Mouse (Mus musculus) stomach, postnatal 0 days (tissue): ENCODE data around the gene Mafg. TPM values are rescaled to one million over a fixed set of nuclear protein-coding genes. Genes with fewer than 3 reads are reported as not detected.
"Not testable (repeated sequence)": the region's sequence is repeated elsewhere in the genome, so short reads cannot be mapped to it uniquely, and the experiment has no call there.

Experiments
- ATAC-seq: fragments of 200-750 bp; cut with Nextera tagmentation; 2 replicates; pipeline ENCODE4 v1.8.0; 2017; ENCODE audit not compliant: low FRiP score, low TSS enrichment
- DNase-seq: peaks from one replicate; pipeline ENCODE4 v3.0.0-alpha.2; 2016; ENCODE audit warnings: low spot score
- H3K27ac ChIP-seq: fragments of 300-500 bp; sonication (generic); replicated peaks from 2 replicates; pipeline ENCODE4 v1.5.1; 2014; ENCODE audit warnings: mild to moderate bottlenecking, control low read depth
- H3K27me3 ChIP-seq: fragments of 300-500 bp; sonication (generic); 2 replicates; pipeline ENCODE4 v1.6.1; 2014; ENCODE audit warnings: low read length; ENCODE audit not compliant: control insufficient read depth, insufficient read depth
- H3K36me3 ChIP-seq: fragments of 300-500 bp; sonication (generic); 2 replicates; pipeline ENCODE4 v1.6.1; 2014; ENCODE audit warnings: low read length, mixed read lengths; ENCODE audit not compliant: control insufficient read depth, insufficient read depth
- H3K4me1 ChIP-seq: fragments of 300-500 bp; sonication (generic); replicated peaks from 2 replicates; pipeline ENCODE4 v1.6.1; 2014; ENCODE audit warnings: antibody characterized with exemption; ENCODE audit not compliant: control insufficient read depth, insufficient read depth
- H3K4me2 ChIP-seq: fragments of 300-500 bp; sonication (generic); replicated peaks from 2 replicates; pipeline ENCODE4 v1.6.1; 2014; ENCODE audit warnings: low read depth, mild to moderate bottlenecking, control low read depth, moderate library complexity
- H3K4me3 ChIP-seq: fragments of 300-500 bp; sonication (generic); 2 replicates; pipeline ENCODE4 v1.5.1; 2014; ENCODE audit warnings: low read depth, low read length, control low read depth
- H3K9ac ChIP-seq: fragments of 300-500 bp; sonication (generic); 2 replicates; pipeline ENCODE4 v1.6.1; 2014; ENCODE audit warnings: mild to moderate bottlenecking, low read length, control low read depth, mixed read lengths
- H3K9me3 ChIP-seq: fragments of 300-500 bp; sonication (generic); 2 replicates; pipeline ENCODE4 v1.6.1; 2016; ENCODE audit warnings: low read length; ENCODE audit not compliant: control insufficient read depth
- CTCF ChIP-seq: IDR thresholded peaks from 2 replicates; pipeline ENCODE4 v1.5.1; 2016; ENCODE audit warnings: antibody characterized with exemption, low read depth, mild to moderate bottlenecking, moderate library complexity
- EP300 ChIP-seq: optimal IDR thresholded peaks from 2 replicates; pipeline ENCODE3; 2016; ENCODE audit warnings: antibody characterized with exemption
- WGBS: fragments of 180-500 bp; shearing (Covaris S2); extraction: QIAGEN DNeasy Blood & Tissue Kit; methylation state at CpG from one replicate; pipeline ENCODE4 v1.1.7; 2014; 5-methylcytosine and 5-hydroxymethylcytosine counted together
- polyA plus RNA-seq: library from polyadenylated mRNA; unstranded; fragments of >200 nt; fragmentation: Nextera tagmentation; extraction: Ambion mirVana; gene quantifications from 2 replicates; pipeline ENCODE4 v1.2.1, GENCODE M21; 2015

Mafg gene
- polyA plus RNA-seq, 1 experiment from 2014 or later = 21.3 TPM

GRCm38 (mm10) chr11:120598990-120599549 is 34.3 kb downstream of the Mafg start:
- peak overlapping the region; percentile 75; the same call in 1 of the 2 replicates for H3K27ac ChIP-seq
- H3K9ac ChIP-seq = peak overlapping the region; percentile 73
- 41% methylated on average over 17 of the region's 17 CpGs for WGBS
- H3K4me1 ChIP-seq = no peaks in the 10 kb centered on the region
- ATAC-seq (no peak), DNase-seq (no peak)
- H3K4me3 ChIP-seq = peak overlapping the region; percentile 91
- H3K27me3 ChIP-seq = no peaks in the 10 kb centered on the region
- TF ChIP-seq EP300 = no peak
- no peak for TF ChIP-seq CTCF
- H3K4me2 ChIP-seq = peak overlapping the region; percentile 69
- H3K9me3 ChIP-seq = no peaks in the 10 kb centered on the region
- H3K36me3 ChIP-seq = peaks cover 21% of the 10 kb centered on the region; the same call in 1 of the 2 replicates

GRCm38 (mm10) chr11:120598283-120598989 is 35.0 kb downstream of the Mafg start, which contains the start of the genes Alyref and Anapc11:
Alyref (minus strand) TSS chr11:120598365.
Anapc11 (plus strand) TSS chr11:120598421.
- Histone ChIP-seq H3K4me3 (peak within 1 kb of the TSS; percentile 91), H3K9me3 (no peaks in the 10 kb centered on the region), H3K27me3 (no peaks in the 10 kb centered on the region), H3K36me3 (peaks cover 26% of the 10 kb centered on the region), H3K9ac (peak within 1 kb of the TSS; percentile 96), H3K4me2 (peak within 1 kb of the TSS; percentile 91), H3K27ac (peak within 1 kb of the TSS; percentile 94), H3K4me1 (no peaks in the 10 kb centered on the region)
- TF ChIP-seq CTCF (no peak; the same call in 1 of the 2 replicates), EP300 (peak; percentile 67)
- peak; percentile 97 for DNase-seq
- peak; percentile 98 for ATAC-seq
- WGBS = under 1% methylated on average over 84 of the region's 88 CpGs

GRCm38 (mm10) chr11:120597240-120598235 is 35.9 kb downstream of the Mafg start:
- TF ChIP-seq CTCF (no peak), EP300 (no peak)
- ATAC-seq = peak; percentile 55
- Histone ChIP-seq H3K4me3 (peak overlapping the region; percentile 91), H3K4me1 (no peaks in the 10 kb centered on the region), H3K9me3 (no peaks in the 10 kb centered on the region), H3K36me3 (peaks cover 30% of the 10 kb centered on the region), H3K27me3 (no peaks in the 10 kb centered on the region), H3K9ac (peak overlapping the region; percentile 96), H3K4me2 (peak overlapping the region; percentile 91), H3K27ac (peak overlapping the region; percentile 94)
- DNase-seq = peak; percentile 50
- 2% methylated on average over 71 of the region's 99 CpGs for WGBS

GRCm38 (mm10) chr11:120588531-120588930 is 44.9 kb downstream of the Mafg start:
- Histone ChIP-seq H3K27ac (no peak overlapping the region), H3K4me1 (no peaks in the 10 kb centered on the region), H3K9ac (no peak overlapping the region), H3K9me3 (no peaks in the 10 kb centered on the region), H3K4me3 (no peak overlapping the region), H3K36me3 (peaks cover 25% of the 10 kb centered on the region), H3K27me3 (no peaks in the 10 kb centered on the region), H3K4me2 (no peak overlapping the region)
- DNase-seq (no peak), ATAC-seq (no peak)
- WGBS = 87% methylated on average over 6 of the region's 6 CpGs
- TF ChIP-seq EP300 = no peak
- no peak for TF ChIP-seq CTCF

GRCm38 (mm10) chr11:120583937-120584336 is 49.5 kb downstream of the Mafg start:
- peaks cover 7% of the 10 kb centered on the region for H3K4me1 ChIP-seq
- H3K27ac ChIP-seq = no peak overlapping the region
- DNase-seq (no peak), ATAC-seq (no peak)
- TF ChIP-seq CTCF (no peak), EP300 (no peak)
- no peak overlapping the region for H3K9ac ChIP-seq
- H3K4me3 ChIP-seq = no peak overlapping the region
- 90% methylated on average over 1 of the region's 1 CpGs for WGBS
- H3K4me2 ChIP-seq = no peak overlapping the region
- H3K27me3 ChIP-seq = no peaks in the 10 kb centered on the region
- peaks cover 17% of the 10 kb centered on the region for H3K36me3 ChIP-seq
- H3K9me3 ChIP-seq = no peaks in the 10 kb centered on the region

GRCm38 (mm10) chr11:120582982-120583293 is 50.5 kb downstream of the Mafg start:
- 87% methylated on average over 2 of the region's 2 CpGs for WGBS
- H3K4me3 ChIP-seq, H3K27ac ChIP-seq, H3K4me1 ChIP-seq, H3K27me3 ChIP-seq, ATAC-seq, H3K9ac ChIP-seq, H3K4me2 ChIP-seq, H3K9me3 ChIP-seq, DNase-seq: not testable (repeated sequence)
- peaks cover 24% of the 10 kb centered on the region for H3K36me3 ChIP-seq
